Comparison of ENCODE assay signal across 8 mouse cellular contexts in genomic region chr12:31949193-31949741, GRCm38 (mm10). TPM values are rescaled to one million over a fixed set of nuclear protein-coding genes. Genes with fewer than 3 reads are reported as not detected.
A peak's percentile ranks its signal among the peaks of the same experiment; 100 is the strongest.
DNase-seq lines count a peak whose midpoint lies in the region; ATAC-seq lines count a peak whose summit lies in the region.

No protein-coding gene starts in this region.

- H3K27ac ChIP-seq in heart, embryonic 10.5 days, result peak overlapping the region; percentile 100
- peak overlapping the region; percentile 100 for H3K27ac ChIP-seq in kidney, embryonic 15.5 days

- no peaks in the 10 kb centered on the region for H3K36me3 ChIP-seq in heart, embryonic 10.5 days
- no peaks in the 10 kb centered on the region for H3K36me3 ChIP-seq in kidney, embryonic 15.5 days

- peak overlapping the region; percentile 92 for H3K9ac ChIP-seq in kidney, embryonic 15.5 days

- peak overlapping the region; percentile 54 for H3K4me2 ChIP-seq in kidney, embryonic 15.5 days

- peak overlapping the region; percentile 92 for H3K4me3 ChIP-seq in heart, embryonic 10.5 days
- H3K4me3 ChIP-seq in kidney, embryonic 15.5 days (replicated peaks), result peak overlapping the region; percentile 89

- under 1% methylated on average over 57 of the region's 58 CpGs for WGBS in heart, embryonic 10.5 days
- whole genome bisulfite sequencing in kidney, embryonic 15.5 days, result under 1% methylated on average over 58 of the region's 58 CpGs

- 0 out of 2 replicates have a peak, but pooled peaks cover 3% of the 10 kb centered on the region for H3K4me1 ChIP-seq in heart, embryonic 10.5 days
- peaks cover 4% of the 10 kb centered on the region for H3K4me1 ChIP-seq in kidney, embryonic 15.5 days

- no peaks in the 10 kb centered on the region for H3K27me3 ChIP-seq in heart, embryonic 10.5 days (ENCODE audit: insufficient read depth, poor library complexity, severe bottlenecking)
- no peaks in the 10 kb centered on the region for H3K27me3 ChIP-seq in kidney, embryonic 15.5 days

- ATAC-seq in erythroblast, adult 5-6 weeks (replicated peaks; ENCODE audit: low FRiP score, poor library complexity, severe bottlenecking), result peak; percentile 59
- ATAC-seq in kidney, embryonic 15.5 days (replicated peaks; ENCODE audit: low FRiP score), result peak; percentile 85
- ATAC-seq in monocyte, adult 5-6 weeks (replicated peaks; ENCODE audit: insufficient number of reproducible peaks, low FRiP score, low TSS enrichment, poor library complexity, severe bottlenecking), result peak; percentile 30

- DNase-seq in B cell, adult 2 months, result peak; percentile 89
- DNase-seq in brain, adult 2 months (ENCODE audit: low read depth, low spot score), result peak; percentile 97
- peak; percentile 97 for DNase-seq in heart, embryonic 10.5 days (ENCODE audit: low spot score)
- DNase-seq in liver, result peak; percentile 93
- DNase-seq in spleen, postnatal 4 days (ENCODE audit: low spot score in 2 of 2), result peak; percentile 85 to 92

- H3K9me3 ChIP-seq in heart, embryonic 10.5 days, result no peaks in the 10 kb centered on the region
- H3K9me3 ChIP-seq in kidney, embryonic 15.5 days (replicated peaks), result no peaks in the 10 kb centered on the region

RNA-seq across cellular contexts. Expression of gene Hbp1, which starts 1.1 kb away (rescaled TPM):
- total RNA-seq in erythroblast, adult 5-6 weeks (2015; ENCODE audit: low replicate concordance), result 323 and 325 TPM in 2 replicates
- 332 and 347 TPM in 2 replicates for total RNA-seq in erythroblast, adult 5-6 weeks (2017; ENCODE audit: low replicate concordance)
- 84.4 and 84.7 TPM in 2 replicates for polyA plus RNA-seq in heart, embryonic 10.5 days (2016; fragmentation: Nextera tagmentation; extraction: Ambion mirVana)
- polyA plus RNA-seq in kidney, embryonic 15.5 days (2015; fragmentation: Nextera tagmentation; extraction: Ambion mirVana), result 109 and 113 TPM in 2 replicates
- total RNA-seq in monocyte, adult 5-6 weeks (2017), result 136 to 288 TPM (median 244 TPM) in 3 replicates

Comparison
In these comparisons a context has a peak if more than half of its experiments do, and no peak if none do; other contexts are left out.
1. Peak in every context shown above with its lines: DNase-seq, ATAC-seq, H3K4me3 ChIP-seq and H3K27ac ChIP-seq.
2. ATAC-seq: peak in every context shown above with its lines; median percentile 85 in kidney, embryonic 15.5 days; 59 in erythroblast, adult 5-6 weeks; 30 in monocyte, adult 5-6 weeks.